Mouse (Mus musculus) kidney, postnatal 0 days (tissue): Measurements from ENCODE around the gene Ddo. TPM values are rescaled to one million over a fixed set of nuclear protein-coding genes. Genes with fewer than 3 reads are reported as not detected.
A peak's percentile ranks its signal among the peaks of the same experiment; 100 is the strongest.

Experiments
- ATAC-seq: fragments of 200-750 bp; cut with Nextera tagmentation; replicated peaks from 2 replicates; pipeline ENCODE4 v1.8.0; 2017; ENCODE audit warnings: low read depth, moderate number of reproducible peaks, moderate TSS enrichment, moderate library complexity; ENCODE audit not compliant: low FRiP score
- DNase-seq: peaks from one replicate; pipeline ENCODE4 v3.0.0-alpha.2; 2016; ENCODE audit warnings: low spot score
- H3K27ac ChIP-seq: fragments of 300-500 bp; sonication (generic); 2 replicates; pipeline ENCODE4 v1.5.1; 2014; ENCODE audit warnings: mild to moderate bottlenecking
- H3K27me3 ChIP-seq: fragments of 300-500 bp; sonication (generic); 2 replicates; pipeline ENCODE4 v1.6.1; 2014; ENCODE audit warnings: low read length, mixed read lengths; ENCODE audit not compliant: insufficient read depth
- H3K36me3 ChIP-seq: fragments of 300-500 bp; sonication (generic); 2 replicates; pipeline ENCODE4 v1.6.1; 2014; ENCODE audit warnings: low read length, mixed read lengths; ENCODE audit not compliant: insufficient read depth
- H3K4me1 ChIP-seq: fragments of 300-500 bp; sonication (generic); replicated peaks from 2 replicates; pipeline ENCODE4 v1.6.1; 2014; ENCODE audit warnings: antibody characterized with exemption, low read length, mixed read lengths; ENCODE audit not compliant: insufficient read depth
- H3K4me2 ChIP-seq: fragments of 300-500 bp; sonication (generic); 2 replicates; pipeline ENCODE4 v1.6.1; 2014; ENCODE audit warnings: mild to moderate bottlenecking, low read length, moderate library complexity, mixed read lengths
- H3K4me3 ChIP-seq: fragments of 300-500 bp; sonication (generic); replicated peaks from 2 replicates; pipeline ENCODE4 v1.5.1; 2014; ENCODE audit warnings: low read depth, low read length
- H3K9ac ChIP-seq: fragments of 300-500 bp; sonication (generic); 2 replicates; pipeline ENCODE4 v1.6.1; 2014; ENCODE audit warnings: low read depth, low read length
- H3K9me3 ChIP-seq: fragments of 300-500 bp; sonication (generic); replicated peaks from 2 replicates; pipeline ENCODE4 v1.6.1; 2016; ENCODE audit warnings: low read length, inconsistent platforms, mixed read lengths
- CTCF ChIP-seq: IDR thresholded peaks from 2 replicates; pipeline ENCODE4 v1.5.1; 2016; ENCODE audit warnings: antibody characterized with exemption, low read depth, mild to moderate bottlenecking, moderate library complexity
- WGBS: fragments of 180-500 bp; shearing (Covaris S2); extraction: QIAGEN DNeasy Blood & Tissue Kit; methylation state at CpG from one replicate; pipeline ENCODE4 v1.1.7; 2014; 5-methylcytosine and 5-hydroxymethylcytosine counted together
- polyA plus RNA-seq: library from polyadenylated mRNA; unstranded; fragments of >200 nt; fragmentation: Nextera tagmentation; extraction: Ambion mirVana; gene quantifications from 2 replicates; pipeline ENCODE4 v1.2.1, GENCODE M21; 2015

Ddo gene
- polyA plus RNA-seq, 1 experiment from 2014 or later, result 3.6 TPM

DNA sequence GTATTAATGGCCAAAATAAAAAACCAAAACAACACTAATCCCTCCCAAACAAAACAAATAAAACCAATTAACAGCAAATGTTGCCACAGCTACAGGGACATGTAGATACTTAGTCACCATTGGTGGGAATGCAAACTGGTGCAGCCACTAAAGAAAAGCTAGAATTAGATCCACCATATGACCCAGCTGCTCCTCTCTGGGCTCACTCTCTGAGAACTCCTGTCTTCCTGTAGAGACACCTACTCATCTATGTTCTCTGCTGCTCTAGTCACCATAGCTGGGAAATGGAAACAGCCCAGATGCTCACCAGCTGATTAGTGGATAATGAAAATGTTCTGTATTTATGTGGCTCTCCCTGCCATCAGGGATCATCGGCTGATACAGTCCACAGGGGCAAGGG lies 10.1 kb upstream of the Ddo start:
- H3K4me2 ChIP-seq, result no peak overlapping the region
- no peak overlapping the region for H3K27ac ChIP-seq
- no peak overlapping the region for H3K4me3 ChIP-seq
- no peak for TF ChIP-seq CTCF
- H3K36me3 ChIP-seq, result no peaks in the 10 kb centered on the region
- no peak overlapping the region for H3K9ac ChIP-seq
- no peaks in the 10 kb centered on the region for H3K27me3 ChIP-seq
- DNase-seq (no peak), ATAC-seq (no peak)
- no peaks in the 10 kb centered on the region for H3K4me1 ChIP-seq
- H3K9me3 ChIP-seq, result no peaks in the 10 kb centered on the region
- 83% methylated on average over 1 of the region's 1 CpGs for whole genome bisulfite sequencing

- DNase-seq (no peak), ATAC-seq (no peak)
- H3K9me3 ChIP-seq, result no peaks in the 10 kb centered on the region
- no peaks in the 10 kb centered on the region for H3K27me3 ChIP-seq
- no peaks in the 10 kb centered on the region for H3K36me3 ChIP-seq
- no peak overlapping the region for H3K9ac ChIP-seq
- 81% methylated on average over 7 of the region's 7 CpGs for WGBS
- H3K27ac ChIP-seq, result no peak overlapping the region
- peak; percentile 74 for TF ChIP-seq CTCF
- no peaks in the 10 kb centered on the region for H3K4me1 ChIP-seq
- H3K4me3 ChIP-seq, result no peak overlapping the region
- no peak overlapping the region for H3K4me2 ChIP-seq
These were observed 671 bp upstream of the Ddo start for GRCm38 (mm10) chr10:40629140-40629539.

- H3K27ac ChIP-seq, result no peak overlapping the region
- H3K4me2 ChIP-seq, result no peak overlapping the region
- DNase-seq (no peak), ATAC-seq (0 out of 2 replicates have a peak, but pooled peaks have one; percentile 31)
- no peak for TF ChIP-seq CTCF
- H3K4me3 ChIP-seq, result no peak overlapping the region
- no peak overlapping the region for H3K9ac ChIP-seq
- no peaks in the 10 kb centered on the region for H3K9me3 ChIP-seq
- H3K27me3 ChIP-seq, result no peaks in the 10 kb centered on the region
- H3K36me3 ChIP-seq, result no peaks in the 10 kb centered on the region
- WGBS, result 58% methylated on average over 5 of the region's 5 CpGs
- no peaks in the 10 kb centered on the region for H3K4me1 ChIP-seq
These were observed 646 bp downstream of the Ddo start for GRCm38 (mm10) chr10:40630457-40630856.

DNA sequence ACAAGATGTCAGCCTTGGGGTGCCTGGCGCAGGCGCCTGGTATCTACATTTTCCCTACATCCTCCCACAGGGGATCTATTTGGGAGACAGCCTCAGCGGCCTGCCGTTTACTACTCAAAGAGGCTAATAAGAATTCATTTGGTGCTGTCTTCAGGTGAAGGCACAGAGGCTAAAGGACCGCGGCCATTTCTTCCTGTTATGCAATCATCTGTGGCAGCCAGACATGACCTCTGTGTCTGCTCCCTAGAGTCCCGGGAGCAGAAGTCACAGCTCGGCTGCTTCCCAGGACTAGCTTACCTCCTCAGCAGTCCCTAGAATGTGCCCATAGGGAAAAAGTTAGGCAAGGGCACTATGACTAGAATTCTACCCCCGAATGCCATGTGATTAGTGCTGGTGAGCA lies 1.1 kb downstream of the Ddo start:
- Histone ChIP-seq H3K27me3 (no peaks in the 10 kb centered on the region), H3K4me1 (no peaks in the 10 kb centered on the region), H3K9me3 (no peaks in the 10 kb centered on the region), H3K4me2 (no peak overlapping the region), H3K4me3 (no peak overlapping the region), H3K9ac (no peak overlapping the region), H3K36me3 (no peaks in the 10 kb centered on the region), H3K27ac (no peak overlapping the region)
- no peak for DNase-seq
- ATAC-seq, result no peak
- WGBS, result 45% methylated on average over 9 of the region's 9 CpGs
- no peak for TF ChIP-seq CTCF

DNA sequence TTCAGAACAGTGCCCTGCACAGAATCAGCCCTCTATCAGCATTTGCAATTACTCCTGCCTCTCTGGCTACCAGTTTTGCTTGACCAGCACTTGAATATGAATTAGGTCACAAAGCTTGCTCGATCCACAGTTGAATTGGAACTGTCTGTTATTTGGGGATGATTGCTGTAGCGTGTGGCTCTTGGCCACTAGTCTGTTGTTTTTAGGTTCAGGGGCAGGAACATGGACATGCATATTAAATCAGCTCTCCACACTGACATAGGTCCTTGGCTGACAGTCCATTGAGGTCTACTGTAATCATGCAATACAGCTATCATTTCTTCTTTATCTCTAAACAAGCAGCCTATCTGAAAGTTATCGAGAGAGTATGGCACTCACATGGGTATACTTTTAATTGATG lies 2.3 kb downstream of the Ddo start:
- ATAC-seq, result no peak
- H3K27ac ChIP-seq, result no peak overlapping the region
- no peak overlapping the region for H3K4me3 ChIP-seq
- H3K9me3 ChIP-seq, result no peaks in the 10 kb centered on the region
- 0 out of 2 replicates have a peak, but pooled peaks cover under 1% of the 10 kb centered on the region for H3K4me1 ChIP-seq
- no peak for DNase-seq
- H3K36me3 ChIP-seq, result no peaks in the 10 kb centered on the region
- H3K27me3 ChIP-seq, result no peaks in the 10 kb centered on the region
- no peak overlapping the region for H3K4me2 ChIP-seq
- WGBS, result 81% methylated on average over 3 of the region's 3 CpGs
- no peak overlapping the region for H3K9ac ChIP-seq
- no peak for TF ChIP-seq CTCF

DNA sequence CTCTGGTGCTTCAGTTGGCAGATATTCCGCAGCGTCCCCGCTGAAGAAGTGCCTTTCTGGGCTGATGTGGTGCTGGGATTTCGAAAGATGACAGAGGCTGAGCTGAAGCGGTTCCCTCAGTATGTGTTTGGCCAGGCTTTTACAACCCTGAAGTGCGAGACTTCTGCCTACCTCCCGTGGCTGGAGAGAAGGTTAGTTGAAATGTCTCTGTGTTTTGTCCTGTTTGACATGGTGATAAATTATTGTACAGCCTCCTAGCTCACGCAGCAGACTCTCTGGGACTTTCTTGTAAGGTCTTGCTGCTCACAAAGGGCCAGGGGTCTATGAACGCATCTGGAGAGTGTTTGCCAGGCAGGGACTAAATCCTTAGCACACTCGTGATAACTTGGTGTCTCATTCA lies 7.5 kb downstream of the Ddo start:
- peaks cover 8% of the 10 kb centered on the region; the same call in 1 of the 2 replicates for H3K4me1 ChIP-seq
- H3K27ac ChIP-seq, result peak overlapping the region; percentile 44
- H3K4me3 ChIP-seq, result no peak overlapping the region
- 33% methylated on average over 10 of the region's 10 CpGs for WGBS
- H3K4me2 ChIP-seq, result no peak overlapping the region
- H3K27me3 ChIP-seq, result no peaks in the 10 kb centered on the region
- DNase-seq (no peak), ATAC-seq (no peak)
- H3K36me3 ChIP-seq, result no peaks in the 10 kb centered on the region
- H3K9ac ChIP-seq, result no peak overlapping the region
- H3K9me3 ChIP-seq, result no peaks in the 10 kb centered on the region
- TF ChIP-seq CTCF, result no peak

- no peaks in the 10 kb centered on the region for H3K9me3 ChIP-seq
- H3K4me3 ChIP-seq, result no peak overlapping the region
- H3K36me3 ChIP-seq, result no peaks in the 10 kb centered on the region
- H3K27me3 ChIP-seq, result no peaks in the 10 kb centered on the region
- H3K9ac ChIP-seq, result no peak overlapping the region
- H3K27ac ChIP-seq, result peak overlapping the region; percentile 42; the same call in 1 of the 2 replicates
- peak; percentile 82 for DNase-seq
- TF ChIP-seq CTCF, result no peak
- peak overlapping the region; percentile 21 for H3K4me2 ChIP-seq
- peaks cover 8% of the 10 kb centered on the region; the same call in 1 of the 2 replicates for H3K4me1 ChIP-seq
- 35% methylated on average over 7 of the region's 7 CpGs for WGBS
- ATAC-seq, result peak; percentile 62
These were observed 8.5 kb downstream of the Ddo start for GRCm38 (mm10) chr10:40638276-40638675.
